Mouse (Mus musculus) embryonic fibroblast, embryonic 13.5 days (primary cell): ENCODE results near the gene Stard13. TPM values are rescaled to one million over a fixed set of nuclear protein-coding genes. Genes with fewer than 3 reads are reported as not detected.

ENCODE experiments used
- H3K27ac ChIP-seq: 2 replicates; pipeline ENCODE4 v1.5.1; 2012; ENCODE audit warnings: low read length, control low read depth, inconsistent platforms; ENCODE audit not compliant: insufficient read depth
- H3K4me1 ChIP-seq: 2 replicates; pipeline ENCODE4 v1.6.1; 2011; ENCODE audit warnings: low read length; ENCODE audit not compliant: control insufficient read depth, insufficient read depth
- H3K4me3 ChIP-seq: 2 replicates; pipeline ENCODE4 v1.5.1; 2011; ENCODE audit warnings: mild to moderate bottlenecking, control low read depth, low read length; ENCODE audit not compliant: insufficient read depth
- CTCF ChIP-seq: IDR thresholded peaks from 2 replicates; pipeline ENCODE4 v1.5.1; 2011; ENCODE audit warnings: mild to moderate bottlenecking, control low read depth, low read length, moderate library complexity, borderline replicate concordance; ENCODE audit not compliant: insufficient read depth
- POLR2A ChIP-seq: IDR thresholded peaks from 2 replicates; pipeline ENCODE4 v1.6.1; 2011; ENCODE audit warnings: low read depth, mild to moderate bottlenecking, control low read depth, low read length, moderate library complexity
- polyA plus RNA-seq: library from polyadenylated mRNA; stranded (reverse); fragments of >200 nt; gene quantifications from 2 replicates; pipeline ENCODE4 v1.2.4, GENCODE M21; 2011; ENCODE audit warnings: low read depth; ENCODE audit not compliant: missing spikeins, insufficient read length

Gene Stard13
- polyA plus RNA-seq, 1 experiment: 19.1 TPM

DNA sequence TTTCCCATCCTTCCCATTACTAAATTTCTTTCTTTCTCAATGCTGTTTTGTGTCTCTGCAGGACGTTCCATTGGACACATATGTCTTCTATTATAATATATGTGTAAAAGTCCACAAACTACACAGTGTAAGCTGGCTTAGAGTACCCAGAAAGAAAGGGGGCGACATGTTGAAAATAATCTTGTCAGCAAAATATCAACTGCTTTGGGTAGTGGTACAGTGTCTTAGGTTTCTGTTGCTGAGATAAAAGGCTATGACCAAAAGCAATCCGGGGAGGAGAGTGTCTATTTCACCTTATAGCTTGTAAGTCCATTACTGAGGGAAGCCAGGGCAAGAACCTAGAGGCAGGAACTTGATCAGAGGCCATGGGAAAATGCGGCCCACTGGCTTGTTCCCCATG lies 99.4 kb downstream of the Stard13 start:
- TF ChIP-seq POLR2A (no peak), CTCF (no peak)

DNA sequence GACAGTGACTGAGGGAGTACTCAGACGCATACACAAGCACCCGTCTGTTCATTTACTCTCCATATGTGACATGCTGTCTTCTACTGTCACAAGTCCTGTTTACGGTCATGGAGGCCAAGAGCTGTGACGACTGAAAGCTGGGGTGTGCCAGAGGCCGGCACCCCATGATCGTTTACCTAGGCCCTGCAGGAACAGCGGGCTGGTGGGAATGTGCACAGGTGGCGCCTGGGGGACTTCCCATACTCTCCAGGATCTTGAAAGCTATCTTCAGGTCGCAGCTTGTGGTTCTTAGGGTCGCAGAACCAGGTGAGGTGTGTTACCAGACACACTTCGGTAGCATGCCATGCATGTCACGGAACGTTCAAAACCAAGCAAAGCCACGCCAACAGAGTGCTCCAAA lies 99.9 kb downstream of the Stard13 start:
- H3K27ac ChIP-seq: no peak overlapping the region
- TF ChIP-seq CTCF (no peak), POLR2A (no peak)
- H3K4me1 ChIP-seq: peaks cover 16% of the 10 kb centered on the region
- H3K4me3 ChIP-seq: no peak overlapping the region

More for the DNA sequence above, 99.4 kb downstream of the Stard13 start:
- H3K4me3 ChIP-seq: no peak overlapping the region
- peaks cover 16% of the 10 kb centered on the region for H3K4me1 ChIP-seq
- no peak overlapping the region for H3K27ac ChIP-seq

DNA sequence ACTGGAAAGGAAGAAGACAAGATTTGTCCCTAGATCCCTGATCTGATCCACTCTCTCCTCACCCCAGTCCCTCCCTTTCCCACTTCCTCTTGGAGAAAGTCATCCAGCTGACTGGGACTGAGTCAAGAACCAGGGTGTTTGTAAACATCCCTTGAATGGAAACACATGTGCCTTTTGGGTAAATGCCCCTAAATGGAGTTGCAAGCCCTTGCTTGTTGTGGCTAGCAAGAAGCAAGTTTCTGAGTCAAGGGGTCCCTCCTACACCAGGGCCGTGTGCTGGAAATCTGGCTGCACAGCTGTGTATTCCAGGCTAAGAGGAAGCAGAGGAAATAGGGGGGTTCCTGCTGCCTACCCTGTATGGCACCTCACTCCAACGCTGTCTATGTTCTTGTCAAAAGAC lies 103.9 kb downstream of the Stard13 start:
- Histone ChIP-seq H3K4me1 (peaks cover 12% of the 10 kb centered on the region), H3K27ac (peak overlapping the region; percentile 30), H3K4me3 (no peak overlapping the region)
- TF ChIP-seq POLR2A (no peak), CTCF (no peak)

DNA sequence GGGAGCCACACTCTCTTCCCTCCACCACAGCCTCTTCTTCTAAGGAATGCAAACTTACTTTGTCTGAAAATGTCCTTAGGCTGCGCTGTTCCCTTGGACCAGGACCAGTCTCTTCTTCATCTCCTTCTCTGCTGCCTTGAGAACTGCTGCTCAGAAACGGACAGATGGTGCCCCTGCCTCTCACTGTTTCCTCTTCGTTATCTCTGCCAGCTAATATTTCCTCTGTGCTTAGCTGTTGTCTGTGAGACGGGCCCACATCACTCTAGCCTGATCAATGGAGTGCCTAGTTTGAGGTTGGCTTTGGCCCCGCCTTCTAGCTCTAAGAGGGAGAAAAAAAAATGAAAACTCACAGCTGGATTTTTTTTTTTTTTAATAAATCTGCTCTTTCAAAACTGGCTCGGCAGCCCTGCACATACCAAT lies 106.3 kb downstream of the Stard13 start:
- peaks cover 12% of the 10 kb centered on the region for H3K4me1 ChIP-seq
- peak overlapping the region; percentile 29 for H3K4me3 ChIP-seq
- H3K27ac ChIP-seq: peak overlapping the region; percentile 4; the same call in 1 of the 2 replicates

DNA sequence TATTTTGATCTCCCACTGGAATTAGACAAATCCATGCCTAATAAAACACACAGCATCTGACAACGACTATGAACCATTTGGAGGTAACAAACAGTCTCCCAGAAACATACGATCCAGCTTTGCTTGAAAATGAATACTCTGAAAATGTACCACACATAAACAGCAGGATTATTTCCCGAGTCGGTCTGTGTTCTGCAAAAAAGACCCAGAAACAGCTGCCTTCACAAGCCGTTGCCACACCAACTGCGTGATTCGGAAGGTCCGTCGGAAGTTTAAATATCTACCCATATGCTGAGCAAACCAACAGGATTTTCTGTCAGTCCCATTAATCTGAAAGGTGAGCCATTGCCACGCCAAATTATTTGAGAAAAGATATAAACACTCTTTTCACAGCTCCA lies 107.0 kb downstream of the Stard13 start:
- Histone ChIP-seq H3K4me1 (peaks cover 12% of the 10 kb centered on the region), H3K4me3 (peak overlapping the region; percentile 37), H3K27ac (peak overlapping the region; percentile 37; the same call in 1 of the 2 replicates)
- TF ChIP-seq POLR2A (no peak), CTCF (no peak)

More for the DNA sequence above, 106.3 kb downstream of the Stard13 start:
- TF ChIP-seq CTCF: no peak
- TF ChIP-seq POLR2A: no peak; the same call in 1 of the 2 replicates

DNA sequence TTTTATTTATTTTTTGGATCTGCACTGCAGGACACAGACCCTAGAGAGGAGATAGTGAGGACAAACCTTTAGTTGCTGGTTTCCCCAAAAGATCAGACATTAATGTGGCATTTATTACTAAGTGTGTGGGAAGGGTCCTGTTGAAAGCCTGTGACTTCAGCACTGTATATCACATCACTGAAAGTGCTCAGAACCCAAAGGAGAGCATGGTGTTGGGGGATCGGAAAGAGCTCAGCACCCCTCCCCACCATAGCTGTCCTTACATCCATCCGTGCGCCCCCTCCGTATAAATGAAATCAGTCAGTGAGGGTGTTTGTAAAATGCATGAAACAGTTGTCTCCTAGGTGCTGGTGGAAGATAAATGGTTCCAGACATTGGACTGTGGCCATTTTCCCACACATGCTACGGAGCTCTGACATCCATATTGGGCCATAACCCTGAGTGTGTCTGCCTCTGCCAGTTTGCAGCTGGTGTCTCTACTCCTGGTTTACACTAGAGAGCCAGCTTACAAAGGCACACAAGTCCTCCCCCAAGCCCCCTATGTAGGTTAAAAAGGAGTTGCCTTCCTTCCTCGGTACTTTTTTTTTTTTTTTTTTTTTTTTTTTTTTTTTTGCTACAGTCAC lies 107.5 kb downstream of the Stard13 start:
- TF ChIP-seq POLR2A (no peak), CTCF (no peak)

DNA sequence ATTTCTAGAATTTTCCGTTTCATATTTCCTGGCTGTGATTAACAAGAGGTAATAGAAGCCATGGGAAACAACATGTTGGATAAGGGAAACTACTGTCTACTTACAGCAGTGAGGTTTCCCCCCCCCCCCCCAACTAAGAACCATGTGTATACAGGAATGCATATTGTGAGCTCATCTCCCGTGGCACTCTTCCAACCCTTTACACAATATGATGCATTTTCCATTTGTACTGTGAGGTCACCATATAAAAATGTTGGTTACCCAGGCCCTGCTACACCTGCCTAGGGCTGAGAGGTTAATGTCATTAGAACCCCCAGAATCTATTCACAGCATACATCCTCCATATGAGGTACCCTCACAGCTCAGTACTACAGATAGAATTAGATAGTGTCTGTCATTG lies 115.8 kb downstream of the Stard13 start:
- peaks cover 17% of the 10 kb centered on the region for H3K4me1 ChIP-seq
- TF ChIP-seq POLR2A (no peak), CTCF (no peak)
- no peak overlapping the region for H3K4me3 ChIP-seq
- H3K27ac ChIP-seq: no peak overlapping the region

More for the DNA sequence above, 107.5 kb downstream of the Stard13 start:
- H3K27ac ChIP-seq: peak overlapping the region; percentile 37; the same call in 1 of the 2 replicates
- H3K4me1 ChIP-seq: peaks cover 12% of the 10 kb centered on the region
- peak overlapping the region; percentile 37 for H3K4me3 ChIP-seq

DNA sequence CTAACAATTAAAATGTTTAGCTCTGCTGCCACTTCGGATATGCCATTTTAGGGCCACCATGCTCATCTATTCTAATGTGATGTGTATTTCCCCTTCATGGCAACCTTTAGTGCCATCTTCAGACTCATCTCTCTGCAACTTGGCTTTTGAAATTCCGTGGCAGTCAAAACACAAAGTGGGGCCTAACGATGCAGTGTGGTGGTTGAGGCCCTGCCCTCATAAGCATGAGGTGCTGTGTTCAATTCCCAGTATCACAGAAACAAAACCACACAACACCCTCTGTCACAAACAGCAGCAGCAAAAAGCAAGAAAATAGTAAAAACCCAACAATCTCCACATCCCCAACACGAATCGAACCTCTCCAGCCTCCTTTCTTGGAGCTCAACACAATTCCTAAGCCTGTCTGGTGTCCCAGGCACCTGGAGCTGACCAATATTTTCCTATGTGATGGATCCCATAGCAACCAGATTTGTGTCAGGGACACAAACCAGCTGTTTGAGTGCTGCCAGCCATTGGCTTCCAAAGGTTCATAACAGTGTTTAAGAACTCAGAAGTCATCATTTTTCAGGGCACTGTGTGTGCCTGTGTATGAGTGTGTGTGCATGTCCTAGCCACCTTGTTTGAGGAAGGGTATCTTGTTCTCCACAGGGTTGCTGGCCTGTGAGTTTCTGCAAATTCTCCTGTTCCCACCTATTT lies 117.3 kb downstream of the Stard13 start:
- no peak overlapping the region for H3K4me3 ChIP-seq
- no peak overlapping the region; the same call in 1 of the 2 replicates for H3K27ac ChIP-seq
- H3K4me1 ChIP-seq: peaks cover 21% of the 10 kb centered on the region
- no peak for TF ChIP-seq CTCF
- TF ChIP-seq POLR2A: no peak

DNA sequence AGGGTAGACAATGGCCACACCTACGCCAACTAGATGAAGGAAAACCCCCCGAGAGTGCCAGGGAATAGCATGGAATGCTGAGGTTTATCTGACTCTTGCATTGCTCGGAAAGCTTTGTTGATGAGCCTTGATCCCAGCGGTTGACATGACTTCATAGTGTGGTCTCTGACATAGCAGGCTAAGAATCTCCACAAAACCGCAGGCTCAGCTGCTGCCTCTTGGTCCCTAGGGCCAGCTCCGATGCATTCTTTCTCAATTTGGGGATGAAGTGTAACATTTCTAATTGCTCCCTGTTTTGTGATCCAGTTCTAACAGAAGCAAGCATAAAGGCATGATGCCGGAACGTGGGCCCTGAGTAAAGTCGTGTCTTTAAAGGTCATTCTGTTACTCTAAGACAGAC lies 120.9 kb downstream of the Stard13 start:
- peaks cover 39% of the 10 kb centered on the region for H3K4me1 ChIP-seq
- peak overlapping the region; percentile 82 for H3K27ac ChIP-seq
- no peak for TF ChIP-seq POLR2A
- no peak for TF ChIP-seq CTCF
- H3K4me3 ChIP-seq: no peak overlapping the region
